Mouse (Mus musculus) heart, postnatal 0 days (tissue): ENCODE results near the gene Arhgef10l. TPM values are rescaled to one million over a fixed set of nuclear protein-coding genes. Genes with fewer than 3 reads are reported as not detected.
A peak's percentile ranks its signal among the peaks of the same experiment; 100 is the strongest.

Experiments
- ATAC-seq: fragments of 200-750 bp; cut with Nextera tagmentation; 2 replicates; pipeline ENCODE4 v1.8.0; 2017; ENCODE audit warnings: low read depth, moderate number of reproducible peaks, moderate library complexity; ENCODE audit not compliant: insufficient read depth
- DNase-seq: peaks from one replicate; pipeline ENCODE4 v3.0.0-alpha.2; 2016; ENCODE audit warnings: low spot score
- H3K27ac ChIP-seq: fragments of 300-500 bp; sonication (generic); 2 replicates; pipeline ENCODE4 v1.5.1; 2014; ENCODE audit warnings: low read depth, mild to moderate bottlenecking
- H3K27me3 ChIP-seq: fragments of 300-500 bp; sonication (generic); 2 replicates; pipeline ENCODE4 v1.6.1; 2014; ENCODE audit warnings: low read length, mixed read lengths; ENCODE audit not compliant: control insufficient read depth, insufficient read depth
- H3K36me3 ChIP-seq: fragments of 300-500 bp; sonication (generic); replicated peaks from 2 replicates; pipeline ENCODE4 v1.6.1; 2014; ENCODE audit warnings: low read length, mixed read lengths; ENCODE audit not compliant: control insufficient read depth, insufficient read depth
- H3K4me1 ChIP-seq: fragments of 300-500 bp; sonication (generic); 2 replicates; pipeline ENCODE4 v1.6.1; 2014; ENCODE audit warnings: antibody characterized with exemption; ENCODE audit not compliant: control insufficient read depth, insufficient read depth
- H3K4me2 ChIP-seq: fragments of 300-500 bp; sonication (generic); 2 replicates; pipeline ENCODE4 v1.6.1; 2014; ENCODE audit warnings: low read depth, mild to moderate bottlenecking, low read length, moderate library complexity
- H3K4me3 ChIP-seq: fragments of 300-500 bp; sonication (generic); 2 replicates; pipeline ENCODE4 v1.5.1; 2014; ENCODE audit warnings: low read depth, low read length
- H3K9ac ChIP-seq: fragments of 300-500 bp; sonication (generic); replicated peaks from 2 replicates; pipeline ENCODE4 v1.6.1; 2014; ENCODE audit warnings: low read depth, low read length, mixed read lengths
- H3K9me3 ChIP-seq: fragments of 300-500 bp; sonication (generic); replicated peaks from 2 replicates; pipeline ENCODE4 v1.6.1; 2016; ENCODE audit warnings: low read length; ENCODE audit not compliant: control insufficient read depth
- CTCF ChIP-seq: IDR thresholded peaks from 2 replicates; pipeline ENCODE4 v1.5.1; 2016; ENCODE audit warnings: antibody characterized with exemption, control low read depth, low read depth
- EP300 ChIP-seq: IDR thresholded peaks from 2 replicates; pipeline ENCODE4 v1.6.1; 2016; ENCODE audit warnings: antibody characterized with exemption, low read depth
- WGBS: fragments of 180-500 bp; shearing (Covaris S2); extraction: QIAGEN DNeasy Blood & Tissue Kit; methylation state at CpG from one replicate; pipeline ENCODE4 v1.1.7; 2014; 5-methylcytosine and 5-hydroxymethylcytosine counted together
- polyA plus RNA-seq: library from polyadenylated mRNA; unstranded; fragments of >200 nt; fragmentation: Nextera tagmentation; extraction: Ambion mirVana; gene quantifications from 2 replicates; pipeline ENCODE4 v1.2.1, GENCODE M21; 2015
- total RNA-seq: library from RNA; depleted of rRNA; stranded (reverse); fragments of >200 nt; gene quantifications from 2 replicates; pipeline ENCODE4 v1.2.3, GENCODE M21; 2014; ENCODE audit warnings: low replicate concordance

The Arhgef10l gene
- total and polyA plus RNA-seq, 2 experiments from 2014 or later: 15.4 to 52.8 TPM

- Histone ChIP-seq H3K27me3 (no peaks in the 10 kb centered on the region), H3K9me3 (no peaks in the 10 kb centered on the region), H3K4me1 (no peaks in the 10 kb centered on the region), H3K4me3 (no peak overlapping the region), H3K4me2 (no peak overlapping the region), H3K36me3 (peaks cover 27% of the 10 kb centered on the region), H3K9ac (no peak overlapping the region), H3K27ac (no peak overlapping the region)
- ATAC-seq: peak; percentile 34; the same call in 1 of the 2 replicates
- no peak for DNase-seq
- no peak for TF ChIP-seq CTCF
- TF ChIP-seq EP300: no peak
- WGBS: 46% methylated on average over 9 of the region's 9 CpGs
These were observed 134.8 kb downstream of the Arhgef10l start for GRCm38 (mm10) chr4:140531024-140531423.

- Histone ChIP-seq H3K4me1 (no peaks in the 10 kb centered on the region), H3K9ac (no peak overlapping the region), H3K4me2 (no peak overlapping the region), H3K27ac (no peak overlapping the region), H3K27me3 (no peaks in the 10 kb centered on the region), H3K4me3 (no peak overlapping the region), H3K9me3 (no peaks in the 10 kb centered on the region), H3K36me3 (peaks cover 27% of the 10 kb centered on the region)
- no peak for DNase-seq
- 84% methylated on average over 14 of the region's 14 CpGs for WGBS
- no peak for TF ChIP-seq CTCF
- no peak for TF ChIP-seq EP300
- ATAC-seq: no peak
These were observed 136.1 kb downstream of the Arhgef10l start for GRCm38 (mm10) chr4:140529735-140530134.

GRCm38 (mm10) chr4:140528443-140528842 lies 137.4 kb downstream of the Arhgef10l start:
- H3K9me3 ChIP-seq: no peaks in the 10 kb centered on the region
- no peak overlapping the region for H3K4me3 ChIP-seq
- DNase-seq (no peak), ATAC-seq (no peak)
- no peak overlapping the region for H3K27ac ChIP-seq
- no peak for TF ChIP-seq CTCF
- TF ChIP-seq EP300: no peak
- no peak overlapping the region for H3K9ac ChIP-seq
- peaks cover 23% of the 10 kb centered on the region for H3K36me3 ChIP-seq
- H3K27me3 ChIP-seq: no peaks in the 10 kb centered on the region
- H3K4me2 ChIP-seq: no peak overlapping the region
- H3K4me1 ChIP-seq: no peaks in the 10 kb centered on the region
- 80% methylated on average over 5 of the region's 5 CpGs for WGBS

GRCm38 (mm10) chr4:140525674-140526177 lies 140.1 kb downstream of the Arhgef10l start:
- Histone ChIP-seq H3K36me3 (peaks cover 31% of the 10 kb centered on the region), H3K4me1 (no peaks in the 10 kb centered on the region), H3K4me2 (no peak overlapping the region), H3K27ac (no peak overlapping the region), H3K9ac (no peak overlapping the region), H3K27me3 (no peaks in the 10 kb centered on the region), H3K4me3 (no peak overlapping the region), H3K9me3 (no peaks in the 10 kb centered on the region)
- WGBS: 77% methylated on average over 10 of the region's 10 CpGs
- no peak for TF ChIP-seq EP300
- TF ChIP-seq CTCF: no peak
- no peak for ATAC-seq
- no peak for DNase-seq

- peaks cover 39% of the 10 kb centered on the region for H3K36me3 ChIP-seq
- no peaks in the 10 kb centered on the region for H3K9me3 ChIP-seq
- ATAC-seq: no peak
- no peaks in the 10 kb centered on the region for H3K4me1 ChIP-seq
- no peak overlapping the region for H3K4me3 ChIP-seq
- no peak overlapping the region for H3K9ac ChIP-seq
- 84% methylated on average over 13 of the region's 13 CpGs for WGBS
- no peaks in the 10 kb centered on the region for H3K27me3 ChIP-seq
- DNase-seq: no peak
- no peak overlapping the region for H3K4me2 ChIP-seq
- no peak overlapping the region for H3K27ac ChIP-seq
- TF ChIP-seq EP300: no peak
- TF ChIP-seq CTCF: no peak
These were observed 140.9 kb downstream of the Arhgef10l start for GRCm38 (mm10) chr4:140524927-140525326.

GRCm38 (mm10) chr4:140522873-140523272 lies 142.9 kb downstream of the Arhgef10l start:
- no peak for TF ChIP-seq CTCF
- TF ChIP-seq EP300: no peak
- DNase-seq (no peak), ATAC-seq (no peak; the same call in 1 of the 2 replicates)
- H3K4me3 ChIP-seq: no peak overlapping the region
- no peaks in the 10 kb centered on the region for H3K4me1 ChIP-seq
- H3K27ac ChIP-seq: no peak overlapping the region
- H3K4me2 ChIP-seq: no peak overlapping the region
- H3K36me3 ChIP-seq: peaks cover 50% of the 10 kb centered on the region
- WGBS: 91% methylated on average over 4 of the region's 4 CpGs
- H3K9ac ChIP-seq: no peak overlapping the region
- H3K27me3 ChIP-seq: no peaks in the 10 kb centered on the region
- H3K9me3 ChIP-seq: no peaks in the 10 kb centered on the region
